Mouse (Mus musculus) kidney, adult 11 months (tissue): Measurements from ENCODE around the gene Ttll8.

Experiments used
- DNase-seq: peaks from one replicate; pipeline ENCODE4 v3.0.0; 2022

Gene Ttll8

DNA sequence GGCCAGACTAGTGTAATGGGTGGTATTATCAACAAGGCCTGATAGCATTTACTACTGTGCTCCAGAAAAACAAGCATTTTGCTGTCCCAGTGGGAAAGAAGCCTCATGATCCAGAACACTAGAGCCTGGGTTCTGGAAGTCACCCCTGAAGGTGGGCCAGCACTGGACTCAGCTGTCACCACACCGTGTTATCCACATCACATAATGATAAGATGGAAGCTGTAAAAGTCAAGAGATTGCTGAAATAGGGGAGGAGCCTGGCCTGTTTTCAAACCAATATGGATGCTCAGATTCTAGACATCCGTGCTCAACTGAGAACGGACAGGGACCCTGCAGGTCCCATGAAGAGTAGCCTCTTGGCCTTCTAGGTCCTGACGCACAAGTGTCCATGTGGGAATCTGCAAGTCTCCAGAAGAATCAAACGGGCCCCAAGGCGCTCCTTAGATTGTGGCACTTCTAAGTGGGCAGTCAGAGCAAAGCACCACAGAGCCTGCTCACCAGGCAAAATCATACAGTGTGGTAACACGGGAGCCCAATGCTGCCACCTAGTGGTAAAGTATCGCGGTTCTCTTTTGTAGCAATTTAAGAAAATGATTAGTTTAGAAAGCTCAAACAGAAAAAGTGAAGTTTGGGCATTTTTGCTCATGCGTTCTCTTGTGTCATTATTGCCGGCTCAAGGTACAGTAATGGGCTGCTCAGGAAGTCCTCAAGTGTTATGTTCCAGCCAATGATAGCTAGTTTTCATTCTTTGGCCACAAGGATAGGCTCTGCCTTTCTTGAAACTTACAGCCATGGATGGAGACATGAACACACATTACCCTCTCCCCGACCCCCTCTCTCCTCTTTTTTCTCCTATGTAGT, 32.9 kb downstream of the Ttll8 start:
- peak; percentile 69 for DNase-seq

DNA sequence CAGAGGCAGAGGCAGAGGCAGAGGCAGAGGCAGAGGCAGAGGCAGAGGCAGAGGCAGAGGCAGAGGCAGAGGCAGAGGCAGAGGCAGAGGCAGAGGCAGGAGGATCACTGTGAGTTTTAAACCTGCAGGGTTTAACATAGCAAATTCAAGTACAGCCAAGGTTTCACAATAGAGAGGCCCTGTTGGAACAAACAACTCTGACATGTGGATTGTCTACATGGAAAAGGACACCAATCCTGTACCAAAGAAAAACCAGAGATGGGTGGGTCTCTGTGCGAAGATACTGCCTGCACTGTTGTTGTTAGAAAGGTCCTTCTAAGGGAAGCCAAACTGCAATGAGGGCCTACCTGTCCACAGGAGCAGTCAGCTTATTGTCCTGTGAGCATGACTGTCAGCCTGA, 34.2 kb downstream of the Ttll8 start:
- no peak for DNase-seq

DNA sequence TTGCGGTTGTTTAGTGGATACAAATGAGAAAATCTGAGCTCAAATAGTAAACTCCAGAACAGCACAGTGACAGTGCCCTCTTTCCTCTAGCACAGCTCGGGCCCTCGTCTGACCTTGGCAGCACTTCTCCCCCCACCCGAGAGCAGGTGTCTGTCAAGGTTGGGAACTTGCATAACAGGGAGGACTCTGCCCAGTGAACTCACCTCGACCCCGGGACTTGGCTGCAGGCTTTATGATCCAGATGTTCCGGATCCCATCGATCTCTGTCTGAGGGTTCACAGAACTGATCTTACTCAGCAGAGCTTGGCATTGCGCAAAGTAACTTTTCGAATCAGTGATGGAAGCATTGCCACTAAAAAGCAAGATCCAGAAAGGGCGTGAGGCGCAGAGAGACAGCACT, 34.9 kb downstream of the Ttll8 start:
- DNase-seq = peak; percentile 92

DNA sequence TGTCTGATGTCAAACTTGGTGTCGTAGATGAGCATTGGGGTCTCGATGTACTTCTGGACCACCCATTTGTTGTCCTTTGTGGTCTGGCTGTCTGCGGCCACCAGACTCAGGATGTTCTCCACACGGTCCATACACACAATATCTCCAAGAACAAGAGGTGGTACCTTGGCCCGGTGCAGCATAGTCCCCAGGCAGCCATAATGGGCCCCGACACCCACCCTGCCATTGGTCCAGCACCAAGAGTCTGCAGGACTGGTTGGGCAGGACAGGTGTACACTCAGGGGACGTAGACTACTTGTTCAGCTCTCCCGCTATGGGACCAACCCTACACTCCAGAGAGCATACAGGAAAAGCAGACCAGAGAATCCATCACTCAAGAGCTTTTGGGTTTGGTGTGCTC, 37.1 kb downstream of the Ttll8 start:
- DNase-seq = no peak

DNA sequence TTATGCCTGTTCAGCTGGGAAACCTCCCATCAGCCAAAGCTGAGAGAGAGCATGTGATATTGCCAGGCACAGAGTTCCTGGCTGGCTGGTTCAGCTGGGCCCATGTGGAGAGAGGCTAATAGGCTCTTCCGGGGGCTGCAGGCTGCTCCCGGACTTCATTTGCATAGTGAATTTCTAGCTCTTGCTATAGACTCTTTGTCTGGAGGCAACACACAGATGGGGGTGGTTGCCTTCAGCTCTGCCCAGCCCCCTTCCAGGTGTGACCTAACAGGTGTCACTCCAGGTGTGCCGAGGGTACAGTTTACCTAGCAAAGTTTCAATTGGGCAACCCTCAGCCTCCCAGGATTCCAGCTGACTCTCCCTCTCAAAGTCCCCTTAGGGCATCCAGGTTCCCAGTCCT, 37.9 kb downstream of the Ttll8 start:
- DNase-seq = no peak

DNA sequence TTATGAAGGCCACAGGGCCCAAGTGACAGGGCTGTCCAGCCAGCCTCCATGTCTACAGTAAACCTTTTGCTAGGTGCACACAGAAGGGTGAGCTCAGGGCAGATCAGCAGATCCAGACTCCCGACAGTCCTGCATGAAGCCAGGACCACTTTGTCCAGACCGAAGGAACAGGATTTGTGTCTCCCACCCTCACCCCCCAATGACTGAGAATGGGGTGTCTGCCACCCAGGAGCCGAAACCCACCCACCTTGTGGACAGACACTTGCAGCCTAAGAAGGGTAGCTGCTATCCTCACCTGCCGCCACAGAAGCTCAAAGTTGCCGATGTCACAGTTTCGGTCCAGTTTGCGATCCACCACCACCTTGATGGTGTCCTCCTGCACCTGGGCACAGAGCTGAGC, 39.2 kb downstream of the Ttll8 start:
- no peak for DNase-seq

DNA sequence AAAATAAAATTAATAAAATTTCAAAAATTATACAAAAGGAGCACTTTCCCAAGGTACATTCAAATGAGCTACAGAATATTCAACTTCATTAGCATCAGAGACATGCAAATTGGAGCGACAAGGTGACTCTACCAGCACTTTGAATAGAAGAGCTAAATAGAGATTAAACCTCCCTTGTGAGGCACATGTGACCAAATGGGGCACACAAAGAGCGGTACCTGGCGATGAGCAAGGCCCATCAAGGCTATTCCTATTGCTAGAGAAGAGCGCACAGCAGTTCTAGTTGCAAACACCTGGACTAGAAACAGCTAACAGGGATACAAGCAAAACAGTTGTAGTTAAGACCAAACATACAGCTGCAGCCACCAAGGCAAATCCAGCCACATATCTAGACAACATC, 47.9 kb downstream of the Ttll8 start:
- DNase-seq = no peak

DNA sequence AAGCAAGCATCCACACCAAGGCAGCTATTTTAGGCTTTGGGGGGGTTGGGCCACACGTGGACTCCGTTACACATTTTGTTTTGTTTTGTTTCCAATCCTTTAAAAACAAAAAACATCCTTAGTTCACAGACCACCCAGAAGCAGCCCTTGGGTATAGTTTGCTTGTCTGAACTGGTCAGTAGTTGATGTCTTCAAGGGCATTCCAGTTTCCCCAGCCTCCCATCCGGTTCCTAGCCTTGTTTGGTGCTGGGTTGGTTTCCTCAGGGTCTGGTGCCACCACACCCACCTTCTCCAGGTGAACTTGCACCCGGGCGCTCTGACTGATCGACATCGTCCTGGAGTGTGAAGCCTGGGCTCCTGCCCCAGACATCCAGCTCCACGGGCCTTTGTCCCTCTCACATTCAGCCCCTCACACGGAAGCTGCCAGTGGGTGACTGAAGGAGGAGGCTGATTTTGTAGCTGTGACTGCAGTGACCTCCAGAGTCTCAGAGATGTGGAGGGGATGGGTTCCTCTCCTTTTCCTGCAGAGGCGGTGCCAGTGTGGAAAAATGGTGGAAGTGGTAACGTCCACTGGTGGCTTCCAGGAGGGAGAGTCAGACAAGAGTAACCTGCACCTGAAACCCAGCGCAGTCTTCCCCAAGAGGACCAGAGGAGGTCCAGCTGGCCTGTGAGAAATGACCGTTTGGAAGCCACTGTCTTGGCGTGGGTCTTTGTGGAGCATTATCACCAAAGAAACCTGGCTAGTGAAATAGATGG, 50.0 kb downstream of the Ttll8 start:
- DNase-seq = no peak

DNA sequence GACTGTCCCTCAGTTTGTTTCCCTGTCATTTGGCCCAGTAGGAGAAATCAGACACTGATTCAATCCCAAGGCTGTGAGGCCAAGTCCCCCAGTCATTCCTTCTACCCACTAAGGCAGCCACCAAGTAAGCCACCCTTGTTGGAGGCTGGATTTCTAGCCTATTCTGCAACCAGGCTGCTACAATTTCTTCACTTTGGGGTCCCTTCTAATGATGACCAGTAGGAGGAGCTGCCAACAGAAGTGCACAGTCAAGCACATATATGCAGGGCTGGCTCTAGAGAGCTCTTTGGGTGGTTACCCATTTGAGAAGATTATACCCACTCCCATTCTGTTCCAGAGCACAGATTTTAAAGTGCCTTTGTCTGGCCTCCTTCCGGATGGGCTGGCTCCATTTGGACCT, 51.1 kb downstream of the Ttll8 start:
- no peak for DNase-seq

DNA sequence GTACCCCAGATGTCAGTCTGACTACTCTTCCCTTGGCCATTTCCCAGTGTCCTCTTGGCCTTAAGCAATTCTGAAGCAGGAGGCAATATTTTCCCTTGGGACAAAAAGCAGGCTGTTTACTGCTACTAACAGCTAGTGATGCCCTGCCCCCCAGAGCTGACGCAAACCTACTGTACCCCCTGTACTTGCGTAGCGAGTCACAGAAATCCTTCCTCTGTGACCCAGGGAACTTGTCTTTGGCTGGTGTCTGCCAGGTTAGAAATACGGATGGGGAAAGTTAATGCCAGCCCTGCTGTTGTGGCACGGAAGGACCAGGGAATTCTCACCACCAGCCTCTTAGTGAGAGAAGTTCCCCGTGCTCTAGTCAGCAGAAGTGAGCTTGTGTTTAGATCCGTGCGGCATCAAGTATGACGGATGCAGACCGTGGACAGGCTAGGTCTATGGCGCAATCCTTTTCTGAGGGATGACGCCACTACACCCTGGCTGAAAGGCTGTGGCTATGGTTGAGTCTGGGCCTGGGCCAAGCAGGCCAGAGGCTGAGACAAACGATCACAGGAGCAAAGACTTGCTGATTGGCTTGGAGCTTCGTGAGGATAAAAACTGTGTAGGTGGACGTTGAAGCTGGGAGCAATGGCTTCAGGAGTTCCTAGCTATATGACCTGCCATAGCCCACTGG, 51.9 kb downstream of the Ttll8 start:
- no peak for DNase-seq

DNA sequence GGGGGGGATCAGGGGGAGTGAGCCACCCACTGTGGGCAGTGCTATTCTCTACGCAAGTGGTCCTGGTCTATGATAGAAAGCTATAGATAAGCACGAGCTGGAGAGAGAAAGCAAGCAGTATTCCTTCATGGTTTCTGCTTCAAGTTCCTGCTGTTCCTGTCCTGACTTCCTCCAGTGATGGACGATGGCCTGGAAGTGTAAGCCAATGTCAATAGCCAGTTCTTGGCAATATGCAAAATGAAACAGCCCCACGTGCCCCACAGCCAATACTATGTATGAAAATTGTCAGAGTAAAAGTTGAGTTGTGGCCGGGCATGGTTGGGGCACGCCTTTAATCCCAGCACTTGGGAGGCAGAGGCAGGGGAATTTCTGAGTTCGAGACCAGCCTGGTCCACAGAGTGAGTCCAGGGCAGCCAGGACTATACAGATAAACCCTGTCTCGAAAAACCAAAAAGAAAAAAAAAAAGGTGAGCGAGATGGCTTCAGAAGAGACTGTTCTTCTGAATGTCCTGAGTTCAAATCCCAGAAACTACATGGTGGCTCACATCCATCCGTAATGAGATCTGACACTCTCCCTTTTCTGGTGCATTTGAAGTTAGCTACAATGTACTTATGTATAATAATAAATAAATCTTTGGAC, 57.8 kb downstream of the Ttll8 start:
- no peak for DNase-seq

DNA sequence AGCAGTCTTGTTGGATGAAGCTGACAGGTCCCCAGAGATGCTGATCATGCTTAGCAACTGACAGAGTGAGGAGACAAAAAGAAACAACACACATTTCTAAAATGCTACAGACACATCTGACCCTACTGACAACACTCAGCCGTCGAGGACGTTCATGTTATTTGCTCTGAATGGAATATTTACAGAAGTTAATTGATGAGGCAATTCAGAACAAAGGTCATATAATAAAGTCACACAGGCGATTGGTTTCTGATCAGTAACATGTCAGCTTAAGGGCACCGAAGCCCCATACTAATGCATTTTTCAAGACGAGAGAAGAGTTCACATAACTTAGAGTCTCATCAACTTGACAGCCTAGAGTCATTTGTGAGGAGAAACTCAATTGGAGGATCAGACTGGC, 58.3 kb downstream of the Ttll8 start:
- no peak for DNase-seq

DNA sequence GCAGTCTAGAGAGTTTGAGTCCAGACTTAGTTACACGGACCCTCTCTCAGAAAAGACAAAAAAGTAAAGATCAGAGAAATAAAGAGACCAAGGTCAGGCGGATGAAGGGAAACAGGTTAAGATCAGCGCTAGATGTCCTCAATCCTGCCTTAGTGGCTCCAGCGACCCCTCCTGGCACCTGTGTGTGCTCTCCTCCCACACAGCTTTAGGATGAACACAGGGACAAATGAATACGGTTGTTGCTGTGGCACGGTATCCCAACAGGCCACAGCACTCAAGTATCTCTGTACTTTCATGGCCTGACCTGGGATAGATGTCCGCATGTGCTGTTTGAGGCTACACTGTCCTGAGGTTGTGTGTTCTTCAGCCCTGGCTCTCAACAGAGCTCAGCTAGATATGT, 59.1 kb downstream of the Ttll8 start:
- no peak for DNase-seq

DNA sequence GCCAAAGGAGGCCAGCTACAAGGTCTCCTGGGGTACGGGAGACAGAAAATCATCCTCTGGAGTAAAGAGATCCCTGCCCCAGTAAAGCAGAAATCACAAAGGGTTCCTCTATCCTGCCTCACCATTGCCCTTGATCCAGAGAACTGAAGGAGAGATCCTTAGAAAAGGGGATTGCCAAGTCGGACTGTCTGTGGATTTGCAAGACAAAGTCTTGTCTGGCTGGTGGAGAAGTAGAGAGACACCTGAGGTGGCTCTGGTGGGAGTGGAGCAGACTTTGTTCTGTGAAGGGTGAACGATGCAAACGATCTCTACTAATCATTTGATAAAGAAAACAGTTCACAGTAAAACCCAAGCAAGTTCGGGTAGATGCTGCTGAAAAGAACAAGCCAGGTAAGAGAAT, 61.3 kb downstream of the Ttll8 start:
- DNase-seq = no peak

DNA sequence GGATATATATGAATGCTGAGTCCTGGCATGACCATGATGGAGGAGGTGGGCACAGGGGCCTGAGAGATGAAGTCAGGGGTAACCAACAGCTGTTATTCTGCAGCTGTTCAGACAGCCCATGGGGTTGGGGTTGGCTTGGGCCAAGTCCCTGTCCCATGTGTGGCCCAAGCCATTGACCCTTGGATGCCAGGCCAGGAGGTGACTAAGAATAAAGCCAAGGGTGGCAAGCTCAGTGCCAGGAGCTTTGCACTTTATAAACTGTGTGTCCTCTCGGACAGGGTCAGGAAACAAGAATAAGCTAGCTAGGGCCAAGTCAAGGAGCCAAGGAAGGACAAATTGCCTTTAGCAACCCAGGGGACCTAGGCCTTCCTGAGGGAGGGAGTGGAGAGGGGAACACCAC, 62.0 kb downstream of the Ttll8 start:
- DNase-seq = peak; percentile 36

DNA sequence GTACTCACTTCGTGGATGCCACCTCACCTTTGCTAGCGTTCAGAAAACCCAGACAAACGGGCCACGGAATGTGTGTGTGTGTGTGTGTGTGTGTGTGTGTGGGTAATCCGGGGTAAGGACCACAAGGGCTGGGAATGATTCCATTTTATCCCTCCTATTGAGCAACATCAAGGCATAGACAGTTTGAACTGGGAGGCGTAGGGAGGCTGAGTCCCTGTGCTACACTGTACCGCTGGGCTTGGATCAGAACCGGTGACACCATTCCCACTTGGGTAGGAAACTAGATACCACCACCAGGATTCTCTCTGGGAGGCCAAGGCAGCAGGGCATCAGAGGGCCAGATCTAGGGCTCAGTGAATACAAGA, 62.6 kb downstream of the Ttll8 start:
- DNase-seq = no peak

DNA sequence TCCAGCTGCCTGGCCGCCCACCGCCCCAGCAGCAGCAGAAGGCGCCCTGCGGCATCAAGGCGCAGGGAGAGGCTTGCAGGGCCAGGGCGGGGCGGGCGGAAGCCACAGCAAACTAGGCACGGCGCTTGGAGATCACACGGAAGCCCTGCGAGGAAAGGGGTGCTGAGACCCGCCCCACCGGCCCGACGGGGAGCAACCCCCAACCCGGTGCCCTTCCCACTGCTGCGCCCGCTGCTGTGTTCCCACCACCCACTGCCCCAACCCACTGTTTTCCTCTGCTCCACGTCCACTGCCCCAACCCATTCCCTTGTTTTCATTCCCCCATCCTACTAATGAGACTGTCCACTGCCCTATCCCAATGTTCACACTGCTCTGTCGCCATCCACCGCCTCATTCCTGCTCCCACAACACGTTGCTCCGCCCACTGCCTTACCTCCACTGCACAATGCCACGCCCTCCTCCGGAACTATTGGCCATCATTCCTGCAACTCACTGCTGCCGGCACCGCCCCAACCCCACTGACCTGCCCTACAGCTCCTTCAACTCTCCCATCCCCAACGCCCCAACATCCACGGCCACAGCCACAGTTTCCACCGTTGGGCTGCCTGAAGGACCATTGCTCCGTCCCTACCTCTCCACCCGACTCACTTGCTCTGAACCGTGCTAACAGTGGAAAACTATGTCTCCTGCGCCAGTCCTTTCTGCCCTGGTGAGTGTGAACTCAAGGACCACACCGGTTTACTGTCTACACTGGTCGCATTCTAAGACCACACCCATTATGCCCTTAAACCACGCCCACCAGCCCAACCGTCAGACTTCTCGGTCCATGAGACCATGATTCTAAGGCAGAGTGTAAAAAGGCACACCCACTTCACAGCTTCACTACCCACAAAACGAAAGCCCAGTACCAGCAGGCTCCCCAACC, 63.2 kb downstream of the Ttll8 start:
- peak; percentile 91 for DNase-seq

DNA sequence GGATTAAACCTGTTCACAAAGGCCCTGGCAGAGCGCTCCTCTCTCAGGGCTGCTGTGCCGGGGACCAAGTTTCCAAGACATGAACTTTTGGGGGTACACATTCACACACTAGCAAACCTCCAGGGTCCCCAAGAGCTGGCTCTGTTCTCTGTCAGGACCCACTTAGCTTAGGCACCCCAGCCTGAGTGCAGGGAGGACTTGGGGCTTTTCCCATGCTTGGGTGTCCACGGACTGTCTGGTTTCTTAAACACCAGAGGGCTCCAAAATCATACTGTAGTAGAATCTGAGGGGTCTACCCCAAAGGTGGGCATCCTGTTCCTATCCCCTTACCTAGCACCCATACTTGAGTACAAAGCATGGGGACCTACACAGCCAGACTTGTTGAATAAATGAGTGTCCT, 64.2 kb downstream of the Ttll8 start:
- no peak for DNase-seq

DNA sequence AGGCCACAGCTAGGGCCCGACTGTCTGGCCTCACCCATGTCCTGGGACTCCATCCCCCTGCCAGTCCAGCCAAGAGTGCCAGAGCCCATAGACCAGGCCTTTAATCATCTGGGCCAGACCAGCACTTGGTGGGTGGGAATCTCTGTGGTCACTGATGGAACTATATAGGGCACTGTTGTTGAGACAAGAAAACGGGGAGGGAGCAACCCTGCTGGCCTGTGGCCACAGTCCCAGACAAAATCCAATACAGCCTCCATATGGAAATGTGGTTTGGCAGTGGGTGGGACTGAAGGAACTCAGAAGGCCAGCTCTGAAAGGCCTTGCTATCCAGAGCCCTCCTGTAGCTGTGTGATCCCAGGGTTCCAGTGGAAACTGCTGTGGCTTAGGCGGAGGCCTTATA, 65.2 kb downstream of the Ttll8 start:
- DNase-seq = no peak

DNA sequence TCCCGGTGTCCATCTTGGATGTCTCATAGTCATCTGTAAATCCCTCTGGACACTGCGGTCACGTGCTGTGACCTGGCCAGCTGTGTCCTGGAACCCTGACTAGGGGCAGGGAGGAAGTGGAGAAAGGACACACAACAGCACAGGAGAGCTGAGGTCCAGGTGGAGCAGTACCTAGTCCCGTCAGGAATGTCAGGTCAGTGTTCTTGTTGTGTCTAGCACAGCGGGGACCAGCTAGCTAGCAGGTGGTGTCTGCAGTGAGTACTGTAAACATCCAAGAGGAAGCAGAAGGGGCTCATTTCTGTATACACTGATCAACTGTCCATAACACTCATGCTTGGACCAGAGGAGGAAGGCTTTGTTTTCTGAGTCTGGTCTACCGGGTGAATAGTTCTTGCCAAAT, 68.8 kb downstream of the Ttll8 start:
- no peak for DNase-seq

DNA sequence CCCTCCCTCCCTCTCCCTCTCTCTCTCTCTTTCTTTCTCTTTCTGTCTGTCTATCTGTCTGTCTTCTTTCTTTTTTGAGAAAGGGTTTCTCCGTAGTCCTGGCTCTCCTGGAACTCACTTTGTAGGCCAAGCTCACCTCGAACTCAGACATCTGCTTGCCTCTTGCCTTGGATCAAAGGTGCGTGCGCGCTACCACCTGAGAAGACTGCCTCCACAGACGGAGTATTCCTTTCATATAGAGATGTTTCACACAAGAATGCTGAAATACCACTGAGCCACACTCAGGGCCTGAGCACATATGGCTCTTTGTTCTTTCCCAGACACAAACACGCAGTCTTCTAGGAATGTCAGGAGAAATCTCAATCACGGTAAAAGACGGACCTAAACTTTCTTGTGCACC, 70.9 kb downstream of the Ttll8 start:
- no peak for DNase-seq

DNA sequence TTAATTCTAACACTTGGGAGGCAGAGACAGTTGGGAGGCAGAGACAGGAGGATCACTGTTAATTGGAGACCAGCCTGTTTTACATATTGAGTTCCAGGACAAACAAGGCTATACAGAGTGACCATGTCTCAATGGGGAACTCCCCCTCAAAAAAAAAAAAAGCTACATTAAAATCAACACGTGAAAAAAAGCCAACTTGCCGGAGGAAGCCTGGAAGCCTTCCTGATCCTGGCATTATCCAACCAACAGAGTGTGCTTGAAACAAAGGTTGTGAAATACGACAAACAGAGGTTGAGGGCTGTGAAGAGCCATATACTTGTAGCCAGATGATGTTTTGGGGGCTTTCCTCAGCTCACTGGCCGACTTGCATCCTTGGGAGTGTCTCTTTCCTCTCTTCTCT, 71.4 kb downstream of the Ttll8 start:
- no peak for DNase-seq
